Mouse (Mus musculus): ENCODE data around the gene Prr32.

Gene Prr32

DNA sequence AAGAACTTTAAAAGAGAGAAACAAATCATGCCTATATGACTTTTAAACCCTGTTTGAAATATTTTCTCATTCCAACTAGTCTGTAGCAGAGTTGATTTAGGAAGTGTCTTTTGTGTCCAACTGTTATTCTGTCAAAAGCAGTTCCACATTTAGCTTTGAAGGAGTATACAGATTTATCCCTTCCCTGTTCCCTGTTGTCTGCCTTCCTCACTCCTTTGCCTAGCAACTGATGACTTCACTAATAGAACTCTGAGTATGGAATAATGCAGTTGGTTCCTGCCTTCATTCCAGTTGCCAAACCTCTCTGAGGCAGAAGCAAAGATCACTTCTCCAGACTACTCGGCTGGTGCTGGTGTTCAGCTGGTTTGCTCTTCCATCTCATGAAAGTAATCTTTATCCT is at the start of gene Prr32:
Prr32 (plus strand) TSS at position 301 of the 400 bp plus-strand sequence.
- WGBS = 50% methylated on average over 1 of the region's 1 CpGs
